Mouse (Mus musculus): ENCODE results near the gene Cep250. TPM values are rescaled to one million over a fixed set of nuclear protein-coding genes. Genes with fewer than 3 reads are reported as not detected.
A peak's percentile ranks its signal among the peaks of the same experiment; 100 is the strongest.

The Cep250 gene
- polyA plus RNA-seq, 1 experiment from 2014 or later = 19.3 TPM

DNA sequence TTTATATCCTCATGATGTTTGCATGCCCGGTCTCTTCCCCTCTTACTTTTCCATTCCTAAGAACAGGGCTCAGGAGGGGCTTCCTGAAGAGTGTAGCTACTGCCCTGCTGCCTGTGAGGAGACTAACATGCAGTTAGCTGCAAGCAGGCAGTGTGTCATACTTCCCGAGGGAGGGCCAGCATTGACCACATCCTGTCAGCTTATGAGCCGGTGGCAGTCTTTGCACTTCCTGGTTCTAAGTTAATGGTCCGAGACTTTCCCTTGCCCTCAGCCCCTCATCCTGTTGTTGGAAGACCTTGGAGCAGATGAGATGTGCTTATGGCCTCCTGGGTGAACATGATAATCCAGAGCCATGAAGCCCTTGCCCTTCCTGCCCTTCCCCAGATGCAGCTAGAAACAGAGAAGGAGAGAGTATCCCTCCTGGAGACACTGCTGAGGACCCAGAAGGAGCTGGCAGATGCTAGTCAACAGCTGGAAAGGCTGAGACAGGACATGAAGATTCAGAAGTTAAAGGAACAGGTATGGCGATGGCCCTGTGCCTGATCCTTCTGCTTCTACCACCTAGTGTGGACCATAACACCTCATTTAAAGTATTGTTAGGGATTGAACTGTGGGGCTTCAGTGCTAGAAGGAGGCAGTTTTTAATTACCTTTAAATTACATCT, 23.2 kb downstream of the Cep250 start:
- H3K4me1 ChIP-seq = no peaks in the 10 kb centered on the region
- H3K9me3 ChIP-seq = no peaks in the 10 kb centered on the region
- H3K4me3 ChIP-seq = no peak overlapping the region
- no peak overlapping the region for H3K27ac ChIP-seq
- H3K27me3 ChIP-seq (replicated peaks) = no peaks in the 10 kb centered on the region
- no peak overlapping the region for H3K4me2 ChIP-seq (replicated peaks)
- peaks cover 91% of the 10 kb centered on the region for H3K36me3 ChIP-seq
- no peak for ATAC-seq (ENCODE audit: low FRiP score, low read depth)
- 83% methylated on average over 5 of the region's 5 CpGs for WGBS
- H3K9ac ChIP-seq = no peak overlapping the region

- Histone ChIP-seq H3K36me3 (peaks cover 96% of the 10 kb centered on the region), H3K27me3 (replicated peaks) (no peaks in the 10 kb centered on the region), H3K4me3 (no peak overlapping the region), H3K4me2 (replicated peaks) (no peak overlapping the region), H3K9ac (no peak overlapping the region), H3K27ac (no peak overlapping the region), H3K9me3 (no peaks in the 10 kb centered on the region), H3K4me1 (no peaks in the 10 kb centered on the region)
- ATAC-seq (ENCODE audit: low FRiP score, low read depth) = no peak
- WGBS = 96% methylated on average over 7 of the region's 7 CpGs
Measured at GRCm38 (mm10) chr2:155985776-155986175, 29.5 kb downstream of the Cep250 start.

- peaks cover 98% of the 10 kb centered on the region for H3K36me3 ChIP-seq
- ATAC-seq (ENCODE audit: low FRiP score, low read depth) = no peak
- no peak overlapping the region for H3K9ac ChIP-seq
- H3K27me3 ChIP-seq (replicated peaks) = no peaks in the 10 kb centered on the region
- H3K4me3 ChIP-seq = no peak overlapping the region
- no peak overlapping the region for H3K27ac ChIP-seq
- 96% methylated on average over 6 of the region's 6 CpGs for WGBS
- no peaks in the 10 kb centered on the region for H3K4me1 ChIP-seq
- no peaks in the 10 kb centered on the region for H3K9me3 ChIP-seq
- no peak overlapping the region for H3K4me2 ChIP-seq (replicated peaks)
Measured at GRCm38 (mm10) chr2:155987131-155987530, 30.9 kb downstream of the Cep250 start.

GRCm38 (mm10) chr2:155989085-155989484, 32.8 kb downstream of the Cep250 start:
- Histone ChIP-seq H3K27me3 (replicated peaks) (no peaks in the 10 kb centered on the region), H3K9ac (no peak overlapping the region), H3K4me1 (no peaks in the 10 kb centered on the region), H3K9me3 (no peaks in the 10 kb centered on the region), H3K4me2 (replicated peaks) (no peak overlapping the region), H3K4me3 (no peak overlapping the region), H3K27ac (no peak overlapping the region), H3K36me3 (peaks cover 98% of the 10 kb centered on the region)
- WGBS = 81% methylated on average over 4 of the region's 4 CpGs
- no peak for ATAC-seq (ENCODE audit: low FRiP score, low read depth)

- Histone ChIP-seq H3K4me2 (replicated peaks) (no peak overlapping the region), H3K9me3 (no peaks in the 10 kb centered on the region), H3K4me3 (no peak overlapping the region), H3K9ac (no peak overlapping the region), H3K27me3 (replicated peaks) (no peaks in the 10 kb centered on the region), H3K27ac (no peak overlapping the region), H3K36me3 (peaks cover 99% of the 10 kb centered on the region), H3K4me1 (no peaks in the 10 kb centered on the region)
- 91% methylated on average over 10 of the region's 10 CpGs for WGBS
- no peak for ATAC-seq (ENCODE audit: low FRiP score, low read depth)
Measured at GRCm38 (mm10) chr2:155991151-155991550, 34.9 kb downstream of the Cep250 start.

DNA sequence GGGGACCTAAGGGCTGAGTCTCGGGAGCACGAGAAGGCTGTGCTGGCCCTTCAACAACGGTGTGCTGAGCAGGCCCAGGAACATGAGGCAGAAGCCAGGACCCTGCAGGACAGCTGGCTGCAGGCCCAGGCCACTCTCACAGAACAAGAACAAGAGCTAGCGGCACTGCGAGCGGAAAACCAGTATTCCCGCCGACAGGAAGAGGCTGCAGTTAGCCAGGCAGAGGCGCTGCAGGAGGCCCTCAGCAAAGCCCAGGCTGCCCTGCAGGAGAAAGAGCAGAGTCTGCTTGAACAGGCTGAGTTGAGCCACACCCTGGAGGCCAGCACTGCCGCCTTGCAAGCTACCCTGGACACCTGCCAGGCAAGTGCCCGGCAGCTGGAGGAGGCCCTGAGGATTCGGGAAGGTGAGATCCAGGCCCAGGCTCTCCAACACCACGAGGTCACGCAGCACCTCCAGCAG, 35.6 kb downstream of the Cep250 start:
- peaks cover 99% of the 10 kb centered on the region for H3K36me3 ChIP-seq
- no peak overlapping the region for H3K27ac ChIP-seq
- ATAC-seq (ENCODE audit: low FRiP score, low read depth) = no peak
- no peaks in the 10 kb centered on the region for H3K9me3 ChIP-seq
- no peaks in the 10 kb centered on the region for H3K27me3 ChIP-seq (replicated peaks)
- no peak overlapping the region for H3K9ac ChIP-seq
- no peaks in the 10 kb centered on the region for H3K4me1 ChIP-seq
- no peak overlapping the region for H3K4me3 ChIP-seq
- WGBS = 87% methylated on average over 14 of the region's 14 CpGs
- no peak overlapping the region for H3K4me2 ChIP-seq (replicated peaks)

GRCm38 (mm10) chr2:156005393-156005792, 49.1 kb downstream of the Cep250 start:
- ATAC-seq (ENCODE audit: low FRiP score, low read depth) = no peak
- Histone ChIP-seq H3K27ac (no peak overlapping the region), H3K36me3 (peaks cover 22% of the 10 kb centered on the region), H3K9ac (no peak overlapping the region), H3K27me3 (replicated peaks) (no peaks in the 10 kb centered on the region), H3K4me3 (no peak overlapping the region), H3K9me3 (no peaks in the 10 kb centered on the region), H3K4me1 (peaks cover 7% of the 10 kb centered on the region), H3K4me2 (replicated peaks) (no peak overlapping the region)
- 90% methylated on average over 4 of the region's 4 CpGs for WGBS

- peak within 1 kb of the TSS; percentile 84 for H3K9ac ChIP-seq
- no peaks in the 10 kb centered on the region for H3K9me3 ChIP-seq
- H3K36me3 ChIP-seq = peaks cover 36% of the 10 kb centered on the region
- H3K27me3 ChIP-seq (replicated peaks) = no peaks in the 10 kb centered on the region
- peak; percentile 99 for ATAC-seq (ENCODE audit: low FRiP score, low read depth)
- H3K4me1 ChIP-seq = peaks cover 7% of the 10 kb centered on the region
- peak within 1 kb of the TSS; percentile 34; the same call in 1 of the 2 replicates for H3K27ac ChIP-seq
- under 1% methylated on average over 45 of the region's 45 CpGs for WGBS
- H3K4me2 ChIP-seq (replicated peaks) = peak within 1 kb of the TSS; percentile 82
- H3K4me3 ChIP-seq = peak within 1 kb of the TSS; percentile 80
Measured at GRCm38 (mm10) chr2:156007888-156008532, 51.8 kb downstream of the Cep250 start, which contains the start of the genes 6430550D23Rik and Ergic3. TSS of gene 6430550D23Rik (minus strand) at chr2:156007977. TSS of gene Ergic3 (plus strand) at chr2:156008045.

GRCm38 (mm10) chr2:156018106-156018505, 61.8 kb downstream of the Cep250 start:
- no peaks in the 10 kb centered on the region for H3K9me3 ChIP-seq
- H3K4me1 ChIP-seq = no peaks in the 10 kb centered on the region
- WGBS = 97% methylated on average over 3 of the region's 3 CpGs
- no peak for ATAC-seq (ENCODE audit: low FRiP score, low read depth)
- H3K4me2 ChIP-seq (replicated peaks) = no peak overlapping the region
- H3K36me3 ChIP-seq = peaks cover 73% of the 10 kb centered on the region
- no peak overlapping the region for H3K4me3 ChIP-seq
- H3K27me3 ChIP-seq (replicated peaks) = no peaks in the 10 kb centered on the region
- no peak overlapping the region for H3K27ac ChIP-seq
- no peak overlapping the region for H3K9ac ChIP-seq

DNA sequence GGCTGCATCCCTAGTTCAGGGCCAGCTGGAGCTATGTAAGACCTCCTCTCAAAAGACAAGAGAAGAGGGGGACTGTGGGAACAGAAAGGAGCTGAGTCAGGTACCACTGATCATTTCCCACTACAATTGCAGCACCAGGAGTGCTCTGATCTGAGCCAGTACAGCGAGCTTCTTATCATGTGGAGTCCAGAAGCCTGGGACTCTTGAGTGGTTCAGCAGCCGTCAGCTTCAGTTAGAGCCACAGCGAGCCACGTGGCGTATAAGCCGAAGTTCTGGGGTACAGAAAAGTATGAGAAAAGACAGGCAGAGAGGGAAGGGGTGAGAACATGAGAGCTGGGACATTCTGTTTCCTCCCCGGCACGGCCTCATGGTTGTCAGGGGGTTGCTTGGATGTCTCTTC, 65.0 kb downstream of the Cep250 start:
- H3K27ac ChIP-seq = no peak overlapping the region
- H3K27me3 ChIP-seq (replicated peaks) = no peaks in the 10 kb centered on the region

GRCm38 (mm10) chr2:156021765-156022164, 65.5 kb downstream of the Cep250 start:
- Histone ChIP-seq H3K4me3 (no peak overlapping the region), H3K27me3 (replicated peaks) (no peaks in the 10 kb centered on the region), H3K4me1 (no peaks in the 10 kb centered on the region), H3K36me3 (peaks cover 36% of the 10 kb centered on the region), H3K9me3 (no peaks in the 10 kb centered on the region), H3K27ac (no peak overlapping the region), H3K9ac (no peak overlapping the region), H3K4me2 (replicated peaks) (no peak overlapping the region)
- ATAC-seq (ENCODE audit: low FRiP score, low read depth) = no peak
- 85% methylated on average over 2 of the region's 2 CpGs for WGBS

More for the DNA sequence above, 65.0 kb downstream of the Cep250 start:
- no peak overlapping the region for H3K9ac ChIP-seq
- H3K9me3 ChIP-seq = no peaks in the 10 kb centered on the region
- H3K36me3 ChIP-seq = peaks cover 42% of the 10 kb centered on the region
- no peak overlapping the region for H3K4me2 ChIP-seq (replicated peaks)
- no peak overlapping the region for H3K4me3 ChIP-seq
- WGBS = 94% methylated on average over 8 of the region's 8 CpGs
- ATAC-seq (ENCODE audit: low FRiP score, low read depth) = no peak
- H3K4me1 ChIP-seq = no peaks in the 10 kb centered on the region

- H3K9me3 ChIP-seq = no peaks in the 10 kb centered on the region
- no peaks in the 10 kb centered on the region for H3K27me3 ChIP-seq (replicated peaks)
- no peak for ATAC-seq (ENCODE audit: low FRiP score, low read depth)
- no peaks in the 10 kb centered on the region for H3K4me1 ChIP-seq
- H3K4me2 ChIP-seq (replicated peaks) = no peak overlapping the region
- H3K9ac ChIP-seq = no peak overlapping the region
- no peak overlapping the region for H3K4me3 ChIP-seq
- H3K27ac ChIP-seq = no peak overlapping the region
- H3K36me3 ChIP-seq = peaks cover 1% of the 10 kb centered on the region; the same call in 1 of the 2 replicates
Measured at GRCm38 (mm10) chr2:156025482-156025881, 69.2 kb downstream of the Cep250 start.
